Mouse (Mus musculus): Measurements from ENCODE around the gene Olfr316. TPM values are rescaled to one million over a fixed set of nuclear protein-coding genes. Genes with fewer than 3 reads are reported as not detected.

Gene Olfr316
- total and polyA plus RNA-seq, 3 experiments, result not detected

DNA sequence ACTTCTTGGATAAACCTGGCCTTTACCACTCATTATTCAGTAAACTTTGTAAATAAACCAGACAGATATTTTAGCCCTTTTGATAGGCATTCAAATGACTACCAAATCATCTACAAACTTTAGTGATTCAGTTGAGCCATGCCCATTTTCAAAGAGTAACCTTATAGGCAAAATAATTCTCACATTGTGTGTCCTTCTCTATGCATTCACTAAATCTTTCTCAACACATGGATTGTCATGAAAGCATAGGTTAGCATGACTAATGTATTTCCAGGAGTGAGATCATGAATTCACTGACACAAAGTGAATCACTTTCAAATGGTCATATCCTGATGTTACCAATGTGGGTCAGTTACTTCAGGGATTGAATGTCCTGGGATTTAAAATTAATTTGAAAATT lies 20.4 kb downstream of the Olfr316 start, which contains the start of gene Olfr315:
Olfr315 (plus strand) TSS at position 301 of the 400 bp plus-strand sequence.
- Histone ChIP-seq H3K36me3 (ENCODE audit: control insufficient read depth in 1 of 2, insufficient read depth in 2 of 2, low read length in 2 of 2) (no peaks in the 10 kb centered on the region), H3K4me1 (ENCODE audit: control insufficient read depth in 1 of 2, insufficient read depth in 2 of 2, low read length in 2 of 2) (no peaks in the 10 kb centered on the region; a peak in 1 of 4 replicates), H3K79me2 (ENCODE audit: control insufficient read depth, insufficient read depth, low read length, poor library complexity) (no peaks in the 10 kb centered on the region), H3K9ac (ENCODE audit: control insufficient read depth, low read depth, low read length, poor library complexity, severe bottlenecking) (no peak within 1 kb of the TSS), H3K27ac (ENCODE audit: control insufficient read depth, low read depth, low read length) (no peak within 1 kb of the TSS), H3K9me3 (replicated peaks; ENCODE audit: insufficient read depth, low read length) (no peaks in the 10 kb centered on the region), H3K27me3 (ENCODE audit: control insufficient read depth in 1 of 2, insufficient read depth in 2 of 2, low read length in 2 of 2) (peaks cover 16 to 50% of the 10 kb centered on the region in 2 experiments), H3K4me3 (ENCODE audit: control insufficient read depth in 1 of 2, insufficient read depth in 1 of 2, low read depth in 2 of 2, low read length in 2 of 2) (no peak within 1 kb of the TSS)
- TF ChIP-seq TCF12 (IDR thresholded peaks at IDR 0.05; ENCODE audit: low read depth, low read length) (no peak), HCFC1 (IDR thresholded peaks at IDR 0.05; ENCODE audit: low read depth, low read length) (no peak), BHLHE40 (IDR thresholded peaks at IDR 0.05; ENCODE audit: borderline replicate concordance, low read depth, low read length) (no peak), E2F4 (IDR thresholded peaks at IDR 0.05; ENCODE audit: borderline replicate concordance, low read depth, low read length) (no peak), JUND (IDR thresholded peaks at IDR 0.05; ENCODE audit: low read depth, low read length) (no peak), ELF1 (IDR thresholded peaks at IDR 0.05; ENCODE audit: low read depth, low read length) (no peak), MAX (IDR thresholded peaks at IDR 0.05; ENCODE audit: low read length) (no peak), KAT2A (conservative IDR thresholded peaks at IDR 0.05; ENCODE audit: low read depth, low read length) (no peak), GATA1 (IDR thresholded peaks at IDR 0.05; ENCODE audit: low read depth, low read length) (no peak), POLR2A (IDR thresholded peaks at IDR 0.05; ENCODE audit: control insufficient read depth in 1 of 2, insufficient read depth in 1 of 2, low read depth in 1 of 2, low read length in 2 of 2, poor library complexity in 1 of 2) (no peak), NELFE (IDR thresholded peaks at IDR 0.05; ENCODE audit: low read depth, low read length) (no peak), ZNF384 (IDR thresholded peaks at IDR 0.05; ENCODE audit: low read depth, low read length) (no peak), UBTF (IDR thresholded peaks at IDR 0.05; ENCODE audit: borderline replicate concordance, insufficient read depth, low read depth, low read length) (no peak), MAZ (IDR thresholded peaks at IDR 0.05; ENCODE audit: low read depth, low read length) (no peak), NRF1 (IDR thresholded peaks at IDR 0.05; ENCODE audit: insufficient read depth, low read depth, low read length, poor library complexity, severe bottlenecking) (no peak), MXI1 (IDR thresholded peaks at IDR 0.05; ENCODE audit: low read depth, low read length) (no peak), MYB (IDR thresholded peaks at IDR 0.05; ENCODE audit: low read depth, low read length) (no peak), EP300 (IDR thresholded peaks at IDR 0.05; ENCODE audit: low read depth in 1 of 2, low read length in 2 of 2) (no peak)
- DNase-seq (ENCODE audit: low read depth, low spot score), result no peak

DNA sequence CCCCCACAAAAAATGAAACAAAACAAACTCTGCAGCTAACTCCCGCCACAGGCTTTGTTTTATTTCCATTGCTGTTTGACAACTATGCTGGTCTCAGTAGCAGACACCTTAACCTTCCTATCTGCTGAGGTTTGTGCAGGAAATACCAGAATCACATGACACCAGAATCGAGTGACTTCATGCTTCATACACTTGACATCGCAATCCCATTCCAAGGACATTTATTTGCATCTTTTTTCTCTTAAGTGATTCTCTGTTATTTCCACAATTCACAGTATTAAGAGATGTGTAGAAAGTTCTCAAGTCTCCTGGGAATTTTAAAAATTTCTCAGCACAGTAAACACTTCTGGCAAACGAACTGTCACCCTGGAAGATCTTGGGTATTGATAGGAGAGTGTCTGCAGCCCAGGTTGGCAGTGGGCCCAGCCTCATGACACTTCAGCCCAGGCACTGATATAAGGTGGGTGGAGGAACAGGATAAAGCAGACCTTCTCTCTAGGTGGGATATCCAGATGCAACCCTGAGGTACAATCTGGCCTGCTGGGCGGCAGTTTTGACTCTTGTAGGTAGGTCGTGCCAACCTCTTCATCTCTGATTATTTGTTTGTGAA lies 30.1 kb downstream of the Olfr316 start, which contains the start of gene Olfr314:
Olfr314 (plus strand) TSS at position 473 of the 610 bp plus-strand sequence.
- Histone ChIP-seq H3K4me3 (ENCODE audit: control insufficient read depth in 1 of 2, insufficient read depth in 1 of 2, low read depth in 2 of 2, low read length in 2 of 2) (no peak within 1 kb of the TSS), H3K9ac (ENCODE audit: control insufficient read depth, low read depth, low read length, poor library complexity, severe bottlenecking) (no peak within 1 kb of the TSS), H3K4me1 (ENCODE audit: control insufficient read depth in 1 of 2, insufficient read depth in 2 of 2, low read length in 2 of 2) (peaks cover 0 to 8% of the 10 kb centered on the region in 2 experiments; a peak in 1 of 4 replicates), H3K36me3 (ENCODE audit: control insufficient read depth in 1 of 2, insufficient read depth in 2 of 2, low read length in 2 of 2) (peaks cover 0 to 6% of the 10 kb centered on the region in 2 experiments; a peak in 2 of 4 replicates), H3K27me3 (ENCODE audit: control insufficient read depth in 1 of 2, insufficient read depth in 2 of 2, low read length in 2 of 2) (peaks cover 7 to 8% of the 10 kb centered on the region in 2 experiments; a peak in 3 of 4 replicates), H3K79me2 (ENCODE audit: control insufficient read depth, insufficient read depth, low read length, poor library complexity) (no peaks in the 10 kb centered on the region), H3K27ac (ENCODE audit: control insufficient read depth, low read depth, low read length) (no peak within 1 kb of the TSS), H3K9me3 (replicated peaks; ENCODE audit: insufficient read depth, low read length) (no peaks in the 10 kb centered on the region)
- TF ChIP-seq USF2 (IDR thresholded peaks at IDR 0.05; ENCODE audit: borderline replicate concordance in 1 of 2, insufficient read depth in 1 of 2, low read depth in 1 of 2, low read length in 2 of 2) (peak; percentile 74 to 93), ZNF384 (IDR thresholded peaks at IDR 0.05; ENCODE audit: low read depth, low read length) (no peak), CHD1 (IDR thresholded peaks at IDR 0.05; ENCODE audit: low read depth, low read length) (no peak), USF1 (IDR thresholded peaks at IDR 0.05; ENCODE audit: low read depth, low read length) (peak; percentile 91), RCOR1 (IDR thresholded peaks at IDR 0.05; ENCODE audit: low read depth, low read length) (no peak; the same call in 1 of the 2 replicates), POLR2A (IDR thresholded peaks at IDR 0.05; ENCODE audit: control insufficient read depth in 1 of 2, insufficient read depth in 1 of 2, low read depth in 1 of 2, low read length in 2 of 2, poor library complexity in 1 of 2) (no peak), MEF2A (IDR thresholded peaks at IDR 0.05; ENCODE audit: extremely low read depth, insufficient replicate concordance, low read depth, low read length, poor library complexity, severe bottlenecking) (no peak), SIN3A (IDR thresholded peaks at IDR 0.05; ENCODE audit: low read length) (peak; percentile 40), NRF1 (IDR thresholded peaks at IDR 0.05; ENCODE audit: insufficient read depth, low read depth, low read length, poor library complexity, severe bottlenecking) (no peak), MYC (IDR thresholded peaks at IDR 0.05; ENCODE audit: low read depth, low read length) (no peak), MAX (IDR thresholded peaks at IDR 0.05; ENCODE audit: low read length) (peak; percentile 68), GATA1 (IDR thresholded peaks at IDR 0.05; ENCODE audit: low read depth, low read length) (peak; percentile 82), EP300 (IDR thresholded peaks at IDR 0.05; ENCODE audit: low read depth in 1 of 2, low read length in 2 of 2) (peak; percentile 28 to 47; a peak in 2 of 4 replicates), ZC3H11A (IDR thresholded peaks at IDR 0.05; ENCODE audit: low read depth, low read length) (no peak), TCF12 (IDR thresholded peaks at IDR 0.05; ENCODE audit: low read depth, low read length) (peak; percentile 29; the same call in 1 of the 2 replicates), BHLHE40 (IDR thresholded peaks at IDR 0.05; ENCODE audit: borderline replicate concordance, low read depth, low read length) (0 out of 2 replicates have a peak, but pooled peaks have one; percentile 61)
- peak; percentile 81 for DNase-seq (ENCODE audit: low read depth, low spot score)

Data from MEL (cell line).